Mouse (Mus musculus) MEL (cell line): Measurements from ENCODE around the gene Gm10837. TPM values are rescaled to one million over a fixed set of nuclear protein-coding genes. Genes with fewer than 3 reads are reported as not detected.
"Not testable (repeated sequence)": the region's sequence is repeated elsewhere in the genome, so short reads cannot be mapped to it uniquely, and the experiment has no call there.

Source experiments
- DNase-seq: peaks from one replicate; pipeline ENCODE4 v3.0.0; 2011; ENCODE audit warnings: low read depth, low spot score
- H3K27ac ChIP-seq: 2 replicates; pipeline ENCODE4 v1.5.1; 2012; ENCODE audit warnings: low read depth, mild to moderate bottlenecking, control low read depth, low read length, moderate library complexity; ENCODE audit not compliant: control insufficient read depth
- H3K27me3 ChIP-seq, 2 experiments: fragments of 150-350 bp in 1 of 2; sonication (generic) in 1 of 2; 2 replicates each; pipeline ENCODE4 v1.6.1; 2012; ENCODE audit warnings: low read length in 2 of 2, mild to moderate bottlenecking in 2 of 2, improper control_type of control experiment in 1 of 2, moderate library complexity in 1 of 2; ENCODE audit not compliant: insufficient read depth in 2 of 2, control insufficient read depth in 1 of 2
- H3K36me3 ChIP-seq, 2 experiments: 2 replicates each; pipeline ENCODE4 v1.6.1; 2012 to 2014; ENCODE audit warnings: low read length in 2 of 2, improper control_type of control experiment in 1 of 2, inconsistent platforms in 1 of 2, mild to moderate bottlenecking in 1 of 2; ENCODE audit not compliant: insufficient read depth in 2 of 2, control insufficient read depth in 1 of 2
- H3K4me1 ChIP-seq, 2 experiments: fragments of 150-350 bp in 1 of 2; sonication (generic) in 1 of 2; 2 replicates each; pipeline ENCODE4 v1.6.1; 2012; ENCODE audit warnings: low read length in 2 of 2, improper control_type of control experiment in 1 of 2, mild to moderate bottlenecking in 1 of 2; ENCODE audit not compliant: insufficient read depth in 2 of 2, control insufficient read depth in 1 of 2
- H3K4me3 ChIP-seq, 2 experiments: fragments of 150-350 bp in 1 of 2; sonication (generic) in 1 of 2; 2 replicates each; pipeline ENCODE4 v1.5.1; 2012; ENCODE audit warnings: low read depth in 2 of 2, low read length in 2 of 2, mild to moderate bottlenecking in 2 of 2, moderate library complexity in 2 of 2, control low read depth in 1 of 2, improper control_type of control experiment in 1 of 2; ENCODE audit not compliant: control insufficient read depth in 1 of 2, insufficient read depth in 1 of 2
- H3K79me2 ChIP-seq: 2 replicates; pipeline ENCODE4 v1.6.1; 2012; ENCODE audit warnings: mild to moderate bottlenecking, low read length, moderate library complexity; ENCODE audit not compliant: control insufficient read depth, poor library complexity, insufficient read depth
- H3K9ac ChIP-seq: 2 replicates; pipeline ENCODE4 v1.6.1; 2012; ENCODE audit warnings: low read depth, mild to moderate bottlenecking, control low read depth, low read length, moderate library complexity; ENCODE audit not compliant: control insufficient read depth, poor library complexity, severe bottlenecking
- H3K9me3 ChIP-seq: fragments of 150-350 bp; sonication (generic); replicated peaks from 2 replicates; pipeline ENCODE4 v1.6.1; 2012; ENCODE audit warnings: mild to moderate bottlenecking, low read length, improper control_type of control experiment, moderate library complexity; ENCODE audit not compliant: insufficient read depth
- BHLHE40 ChIP-seq: IDR thresholded peaks from 2 replicates; pipeline ENCODE4 v1.6.1; 2012; ENCODE audit warnings: low read depth, mild to moderate bottlenecking, inconsistent platforms, low read length, improper control_type of control experiment, borderline replicate concordance
- CHD1 ChIP-seq: IDR thresholded peaks from 2 replicates; pipeline ENCODE4 v1.6.1; 2012; ENCODE audit warnings: low read depth, mild to moderate bottlenecking, inconsistent platforms, low read length, improper control_type of control experiment
- CTCF ChIP-seq, 3 experiments: IDR thresholded peaks in 2 of 3; conservative IDR thresholded peaks in 1 of 3; 2 replicates each; pipeline ENCODE4 v1.5.1; 2011 to 2012; ENCODE audit warnings: low read length in 3 of 3, low read depth in 2 of 3, mild to moderate bottlenecking in 2 of 3, improper control_type of control experiment in 1 of 3, inconsistent platforms in 1 of 3, mixed read lengths in 1 of 3, moderate library complexity in 1 of 3; ENCODE audit not compliant: control insufficient read depth in 1 of 3, insufficient read depth in 1 of 3, poor library complexity in 1 of 3, severe bottlenecking in 1 of 3
- EP300 ChIP-seq, 2 experiments: IDR thresholded peaks; 2 replicates each; pipeline ENCODE4 v1.6.1; 2011; ENCODE audit warnings: improper control_type of control experiment in 2 of 2, low read length in 2 of 2, low read depth in 1 of 2, mild to moderate bottlenecking in 1 of 2
- GABPA ChIP-seq: IDR thresholded peaks from 2 replicates; pipeline ENCODE4 v1.6.1; 2012; ENCODE audit warnings: low read depth, mild to moderate bottlenecking, inconsistent platforms, low read length, improper control_type of control experiment, moderate library complexity
- HCFC1 ChIP-seq: IDR thresholded peaks from 2 replicates; pipeline ENCODE4 v1.6.1; 2012; ENCODE audit warnings: low read depth, mild to moderate bottlenecking, inconsistent platforms, low read length, improper control_type of control experiment, moderate library complexity
- JUND ChIP-seq: IDR thresholded peaks from 2 replicates; pipeline ENCODE4 v1.6.1; 2011; ENCODE audit warnings: low read depth, mild to moderate bottlenecking, improper control_type of control experiment, low read length
- KAT2A ChIP-seq: conservative IDR thresholded peaks from 2 replicates; pipeline ENCODE4 v1.6.1; 2012; ENCODE audit warnings: low read depth, low read length, improper control_type of control experiment, inconsistent platforms
- MAFK ChIP-seq: IDR thresholded peaks from 2 replicates; pipeline ENCODE4 v1.6.1; 2011; ENCODE audit warnings: low read depth, mild to moderate bottlenecking, low read length, improper control_type of control experiment, borderline replicate concordance
- NELFE ChIP-seq: IDR thresholded peaks from 2 replicates; pipeline ENCODE4 v1.6.1; 2011; ENCODE audit warnings: low read depth, low read length, improper control_type of control experiment
- POLR2AphosphoS5 ChIP-seq: IDR thresholded peaks from 2 replicates; pipeline ENCODE4 v1.6.1; 2012; ENCODE audit warnings: low read depth, borderline replicate concordance, mild to moderate bottlenecking, inconsistent platforms, low read length, moderate library complexity, mixed read lengths
- SIN3A ChIP-seq: IDR thresholded peaks from 2 replicates; pipeline ENCODE4 v1.6.1; 2012; ENCODE audit warnings: low read length, improper control_type of control experiment, inconsistent platforms
- TCF12 ChIP-seq: IDR thresholded peaks from 2 replicates; pipeline ENCODE4 v1.6.1; 2014; ENCODE audit warnings: low read depth, mild to moderate bottlenecking, inconsistent platforms, low read length, improper control_type of control experiment, moderate library complexity
- USF1 ChIP-seq: IDR thresholded peaks from 2 replicates; pipeline ENCODE4 v1.6.1; 2014; ENCODE audit warnings: low read depth, mild to moderate bottlenecking, inconsistent platforms, low read length, improper control_type of control experiment, moderate library complexity
- ZKSCAN1 ChIP-seq: IDR thresholded peaks from 2 replicates; pipeline ENCODE4 v1.6.1; 2012; ENCODE audit warnings: low read depth, mild to moderate bottlenecking, inconsistent platforms, low read length, improper control_type of control experiment, moderate library complexity
- ZMIZ1 ChIP-seq: IDR thresholded peaks from 2 replicates; pipeline ENCODE4 v1.6.1; 2012; ENCODE audit warnings: low read depth, mild to moderate bottlenecking, inconsistent platforms, low read length, improper control_type of control experiment, moderate library complexity
- ZNF384 ChIP-seq: IDR thresholded peaks from 2 replicates; pipeline ENCODE4 v1.6.1; 2012; ENCODE audit warnings: low read depth, mild to moderate bottlenecking, inconsistent platforms, low read length, improper control_type of control experiment
- polyA plus RNA-seq, 2 experiments: library from polyadenylated mRNA; stranded (reverse) in 1 of 2; unstranded in 1 of 2; fragments of >175 nt in 1 of 2; fragments of >200 nt in 1 of 2; gene quantifications; 2 replicates each; pipeline versions ENCODE4 v1.2.1 to v1.2.4; 2012; ENCODE audit warnings: low replicate concordance in 2 of 2, low read depth in 1 of 2; ENCODE audit not compliant: insufficient read length in 2 of 2, insufficient read depth in 1 of 2, missing spikeins in 1 of 2
- total RNA-seq: library from RNA; depleted of rRNA; stranded (reverse); fragments of 300-350 nt; gene quantifications from 2 replicates; pipeline ENCODE4 v1.2.3, GENCODE M21; 2012

The Gm10837 gene
- total and polyA plus RNA-seq, 3 experiments = not detected

GRCm38 (mm10) chr14:122459332-122459731 lies 31.1 kb upstream of the Gm10837 start:
- Histone ChIP-seq H3K79me2 (peaks cover 39% of the 10 kb centered on the region), H3K4me1 (peaks cover 8 to 17% of the 10 kb centered on the region in 2 experiments), H3K36me3 (peaks cover 5 to 20% of the 10 kb centered on the region in 2 experiments)
- not testable (repeated sequence) for H3K4me3 ChIP-seq, DNase-seq, H3K9ac ChIP-seq, H3K27me3 ChIP-seq, H3K9me3 ChIP-seq, H3K27ac ChIP-seq

GRCm38 (mm10) chr14:122459776-122460175 lies 30.6 kb upstream of the Gm10837 start:
- peaks cover 5 to 20% of the 10 kb centered on the region in 2 experiments for H3K36me3 ChIP-seq
- H3K27me3 ChIP-seq = no peaks in the 10 kb centered on the region
- DNase-seq = no peak
- H3K4me3 ChIP-seq = no peak overlapping the region
- H3K4me1 ChIP-seq = peaks cover 8 to 17% of the 10 kb centered on the region in 2 experiments
- H3K79me2 ChIP-seq = peaks cover 43% of the 10 kb centered on the region
- no peak overlapping the region for H3K27ac ChIP-seq
- TF ChIP-seq HCFC1 (no peak), USF1 (no peak), JUND (no peak), GABPA (no peak), TCF12 (no peak), SIN3A (no peak), CTCF (IDR thresholded peaks at IDR 0.05 in 2 of 3, conservative IDR thresholded peaks at IDR 0.05 in 1 of 3; ENCODE audit: control insufficient read depth in 1 of 3, insufficient read depth in 1 of 3, low read depth in 2 of 3, low read length in 3 of 3, poor library complexity in 1 of 3, severe bottlenecking in 1 of 3) (no peak), KAT2A (no peak), POLR2AphosphoS5 (no peak), BHLHE40 (no peak), NELFE (no peak), ZNF384 (no peak), MAFK (no peak)
- H3K9me3 ChIP-seq = no peaks in the 10 kb centered on the region
- H3K9ac ChIP-seq = no peak overlapping the region

GRCm38 (mm10) chr14:122460226-122460625 lies 30.2 kb upstream of the Gm10837 start:
- H3K79me2 ChIP-seq = peaks cover 47% of the 10 kb centered on the region
- H3K27me3 ChIP-seq = no peaks in the 10 kb centered on the region
- no peak overlapping the region; the same call in 1 of the 2 replicates for H3K9ac ChIP-seq
- no peaks in the 10 kb centered on the region for H3K9me3 ChIP-seq
- peaks cover 5 to 20% of the 10 kb centered on the region in 2 experiments for H3K36me3 ChIP-seq
- H3K4me1 ChIP-seq = peaks cover 8 to 17% of the 10 kb centered on the region in 2 experiments
- H3K27ac ChIP-seq = no peak overlapping the region
- H3K4me3 ChIP-seq = no peak overlapping the region; a peak in 1 of 4 replicates
- TF ChIP-seq MAFK (no peak), JUND (no peak), ZKSCAN1 (no peak), CHD1 (no peak), ZMIZ1 (no peak), EP300 (IDR thresholded peaks at IDR 0.05; ENCODE audit: low read depth in 1 of 2, low read length in 2 of 2) (no peak), SIN3A (no peak)
- no peak for DNase-seq
